Mouse (Mus musculus): Measurements from ENCODE around the gene Pcsk5. TPM values are rescaled to one million over a fixed set of nuclear protein-coding genes. Genes with fewer than 3 reads are reported as not detected.

The Pcsk5 gene
- total RNA-seq, 2 experiments from 2014 or later, result 1.8 to 2.5 TPM

DNA sequence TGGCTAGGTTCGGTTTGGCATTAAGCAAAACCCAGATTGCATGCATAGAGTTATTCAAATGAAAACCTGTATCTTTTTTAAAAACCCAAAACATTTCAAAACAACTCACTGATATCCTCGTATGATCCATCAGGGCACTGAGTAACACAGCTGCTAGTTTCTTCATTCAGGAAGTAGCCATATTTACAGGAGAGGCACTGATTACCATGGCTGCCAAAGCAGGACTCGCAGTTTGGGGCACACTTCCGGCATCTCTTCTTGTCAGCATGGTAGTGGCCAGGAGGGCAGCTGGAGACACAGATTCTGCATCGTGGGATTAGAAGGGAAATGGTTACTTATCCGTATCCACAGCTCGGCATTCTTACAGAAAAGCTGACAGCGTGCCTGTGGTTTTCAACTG, 265.1 kb downstream of the Pcsk5 start:
- DNase-seq, result no peak

DNA sequence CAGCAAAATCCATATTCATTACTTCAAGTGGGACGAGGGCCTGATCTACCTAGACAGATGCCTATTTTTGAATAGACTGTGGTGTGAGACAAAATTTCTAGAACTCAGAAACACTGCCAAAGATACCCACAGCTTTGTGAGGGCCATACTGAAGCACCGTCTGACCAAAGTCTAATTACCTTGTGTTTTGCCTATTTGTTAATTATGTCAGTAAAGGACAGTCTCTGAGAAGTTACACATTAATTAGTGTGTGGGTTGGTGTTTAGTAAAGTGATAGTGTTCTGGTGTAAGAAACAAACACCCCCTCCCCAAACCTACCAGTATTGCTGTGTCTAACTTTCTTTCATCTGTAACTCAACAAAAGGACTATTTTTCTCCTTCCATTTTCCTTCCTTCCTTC, 266.5 kb downstream of the Pcsk5 start:
- DNase-seq, result no peak

DNA sequence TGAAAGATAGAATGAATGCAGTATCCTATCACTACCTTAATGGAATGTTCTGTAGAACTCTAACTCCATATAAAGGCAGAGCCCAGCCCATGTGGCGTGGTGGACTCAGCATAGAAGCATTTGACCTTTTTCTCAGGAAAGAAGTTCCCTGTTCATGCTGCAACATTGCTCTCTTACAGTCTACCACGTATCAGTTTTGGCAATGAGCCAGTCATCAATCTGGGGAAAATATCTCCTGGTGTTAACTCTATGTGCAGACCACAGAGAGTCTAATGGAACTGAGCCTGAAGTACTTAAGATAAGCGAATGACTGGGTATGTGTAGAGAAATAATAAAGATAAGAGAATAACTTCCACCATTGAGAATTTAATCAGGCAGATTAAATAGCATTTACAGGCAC, 270.2 kb downstream of the Pcsk5 start:
- DNase-seq, result no peak

DNA sequence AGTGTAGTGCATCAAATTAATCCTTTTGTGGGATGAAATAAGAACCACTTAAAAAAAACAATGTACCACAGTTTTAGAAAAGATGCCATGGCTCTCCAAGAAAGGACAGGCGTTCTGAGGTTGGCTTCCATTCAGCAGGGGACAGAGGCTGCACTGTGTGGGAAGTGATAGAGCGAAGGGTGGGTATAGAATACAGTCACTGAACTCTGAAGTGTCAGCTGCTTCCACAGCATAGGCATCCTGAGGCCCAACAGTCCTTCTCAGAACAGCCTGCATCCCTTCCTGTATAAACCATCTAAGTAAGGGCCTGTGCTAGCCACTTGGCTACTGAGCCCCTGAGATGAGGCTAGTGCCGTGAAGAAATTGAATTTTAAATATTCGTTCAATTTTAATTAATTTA, 271.3 kb downstream of the Pcsk5 start:
- DNase-seq, result no peak

DNA sequence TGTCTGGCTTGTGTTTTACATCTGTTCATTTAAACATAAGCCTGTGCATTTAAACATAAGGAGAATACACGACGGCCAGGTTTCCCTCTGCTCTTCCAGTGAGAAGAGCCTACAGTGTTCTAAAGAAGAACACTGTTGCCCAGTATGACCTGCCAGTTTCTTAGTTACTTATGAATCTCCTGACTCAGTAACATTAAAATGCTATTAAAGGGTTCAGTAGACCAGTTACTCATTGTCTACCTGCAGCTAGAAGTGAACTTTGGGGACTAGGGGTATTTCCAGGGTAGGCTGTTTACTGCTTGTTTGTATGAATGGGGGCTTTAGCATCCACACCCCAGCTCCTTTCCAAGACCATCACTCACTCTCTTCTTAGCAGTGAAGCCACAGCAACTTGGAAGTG, 278.7 kb downstream of the Pcsk5 start:
- DNase-seq, result no peak

DNA sequence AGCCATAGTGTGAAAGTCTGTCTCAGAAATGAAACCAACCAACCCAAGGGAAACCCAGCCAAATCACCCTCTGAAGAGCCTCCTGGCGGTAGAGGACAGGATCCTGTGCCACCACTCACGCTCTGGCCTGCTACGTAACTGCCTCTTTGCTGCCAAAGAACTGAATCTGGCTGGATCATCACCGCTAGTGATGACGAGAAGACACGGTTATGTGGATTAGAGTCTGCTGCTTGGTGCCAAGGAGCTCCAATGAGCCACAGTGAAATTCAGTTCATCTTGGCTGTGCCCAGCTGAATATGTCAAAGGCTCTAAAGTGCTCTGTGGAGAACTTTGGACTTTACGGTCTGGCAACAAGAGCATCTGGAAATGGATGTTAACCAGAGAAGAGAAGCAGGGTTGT, 282.3 kb downstream of the Pcsk5 start:
- peak in 1 of 2 experiments; percentile 4 for DNase-seq

DNA sequence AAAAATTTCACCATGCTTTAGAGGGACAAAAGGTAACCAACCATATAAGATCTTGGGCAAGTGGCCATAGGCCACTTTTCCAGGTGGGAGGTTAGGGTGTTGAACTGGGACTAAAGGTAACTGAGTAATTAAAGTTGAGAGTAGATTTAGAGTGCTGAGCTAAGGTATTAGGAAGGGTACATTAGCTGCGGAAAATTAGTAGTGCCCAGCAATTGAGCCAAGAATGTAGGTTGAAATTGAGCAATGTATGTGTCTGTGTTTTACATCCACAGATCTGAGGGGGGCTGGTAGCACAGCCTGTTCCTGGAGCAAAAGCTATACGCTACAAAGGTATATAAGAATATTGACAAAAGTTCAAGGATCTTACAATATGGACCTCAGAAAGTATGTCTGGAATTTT, 282.9 kb downstream of the Pcsk5 start:
- DNase-seq, result no peak

DNA sequence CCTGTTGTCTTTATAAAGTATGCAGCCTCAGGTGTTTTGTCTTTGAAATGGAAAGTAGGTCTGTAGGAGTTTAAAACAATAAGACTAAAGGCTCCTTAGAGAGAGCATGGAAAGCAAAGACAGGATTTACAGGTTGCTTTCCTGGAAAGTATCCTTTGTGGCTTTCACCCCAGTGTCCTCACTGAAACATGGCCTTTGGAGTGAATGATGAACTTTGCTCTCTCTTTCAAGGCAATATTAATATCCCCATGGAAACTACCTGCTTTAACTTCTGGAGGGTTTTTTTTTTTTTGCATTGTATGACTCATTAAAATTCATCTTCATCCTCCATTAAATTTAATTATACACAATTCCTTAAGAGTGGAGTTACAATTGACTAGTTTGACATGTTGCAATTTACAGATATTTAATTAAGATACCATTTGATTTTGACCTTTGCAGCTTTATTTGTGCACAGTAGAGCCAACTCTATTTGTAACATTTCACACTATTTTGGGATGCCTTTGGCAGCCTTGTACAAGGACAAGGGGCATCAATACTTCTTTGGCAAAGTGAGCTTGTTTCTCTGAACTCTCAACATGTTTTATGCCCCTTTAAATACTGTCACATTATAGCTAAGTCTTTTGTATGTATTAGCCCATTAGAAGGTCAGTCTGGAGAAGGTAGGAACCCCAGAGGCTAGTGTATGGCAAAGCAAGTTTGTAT, 283.9 kb downstream of the Pcsk5 start:
- DNase-seq, result no peak

DNA sequence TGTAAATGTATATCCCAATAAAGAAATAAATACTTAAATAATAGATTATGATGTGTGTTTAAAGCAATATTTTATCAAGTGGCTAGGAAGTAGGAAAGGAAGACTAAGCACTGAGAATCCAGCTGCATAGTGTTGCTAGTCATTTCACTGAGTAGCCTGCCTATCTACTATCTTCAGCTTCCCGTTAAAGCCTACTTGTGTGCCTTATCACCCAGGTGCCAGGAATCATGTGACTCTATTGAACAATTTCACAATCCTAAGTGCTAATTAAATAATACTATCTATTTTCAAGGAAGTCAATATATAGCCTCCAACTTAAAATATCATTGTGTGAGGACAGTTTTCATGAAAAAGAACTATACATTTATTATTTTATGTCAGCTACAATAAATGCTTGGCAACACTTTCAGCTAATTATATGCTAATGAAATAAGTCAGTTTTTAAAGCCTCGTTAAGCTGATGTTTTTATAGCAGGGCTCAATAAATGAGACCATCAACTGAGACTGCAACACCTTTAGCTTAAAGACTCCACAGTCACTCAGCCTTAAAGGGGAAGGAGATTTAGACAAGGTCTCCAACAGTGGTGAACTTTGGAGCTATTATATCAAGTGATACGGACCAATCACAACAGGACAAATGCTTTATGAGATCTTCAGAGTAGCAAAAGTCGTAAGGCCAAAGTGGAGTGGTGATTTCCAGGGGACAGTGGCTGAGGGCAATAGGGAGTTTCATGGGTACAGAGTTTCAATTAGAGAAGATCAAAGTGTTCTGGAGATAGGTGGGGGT, 308.5 kb downstream of the Pcsk5 start:
- no peak for DNase-seq

DNA sequence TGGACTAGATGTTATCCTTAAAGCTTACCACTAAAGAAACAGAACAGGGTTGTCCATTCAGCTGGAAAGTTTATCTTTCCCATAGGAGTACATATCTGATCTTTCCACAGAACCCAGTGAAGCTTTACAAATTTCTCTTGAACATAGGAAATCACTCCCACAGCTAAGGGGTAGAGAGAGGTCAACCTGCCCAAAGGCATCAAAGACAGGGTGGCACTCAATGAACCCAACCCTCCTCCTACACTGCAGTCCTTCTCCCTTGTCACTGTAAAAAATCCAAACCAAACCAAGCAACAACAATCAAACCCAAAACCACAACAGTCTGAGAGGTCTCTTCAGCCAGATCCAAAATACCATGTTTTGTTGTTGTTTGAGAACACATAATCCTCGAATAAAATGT, 311.9 kb downstream of the Pcsk5 start:
- DNase-seq, result no peak

DNA sequence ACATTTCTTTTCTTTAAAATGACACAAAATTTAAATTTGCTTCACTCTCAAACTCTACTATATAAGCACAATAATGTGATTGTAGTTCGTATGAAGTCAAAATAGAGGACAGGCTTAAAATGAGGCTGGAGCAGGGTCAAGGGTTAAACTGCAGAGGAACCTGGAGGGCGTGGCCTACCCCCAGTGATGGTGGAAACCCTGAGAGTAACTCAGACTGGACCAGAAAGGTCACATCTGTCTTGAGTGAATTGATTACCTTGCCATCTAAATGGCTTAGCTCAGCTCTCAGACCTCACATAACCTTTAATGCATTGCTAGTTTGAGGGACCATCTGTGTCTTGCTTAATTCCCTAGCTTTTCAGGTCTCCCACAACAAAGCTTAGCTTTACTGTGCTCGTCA, 323.0 kb downstream of the Pcsk5 start:
- no peak for DNase-seq

DNA sequence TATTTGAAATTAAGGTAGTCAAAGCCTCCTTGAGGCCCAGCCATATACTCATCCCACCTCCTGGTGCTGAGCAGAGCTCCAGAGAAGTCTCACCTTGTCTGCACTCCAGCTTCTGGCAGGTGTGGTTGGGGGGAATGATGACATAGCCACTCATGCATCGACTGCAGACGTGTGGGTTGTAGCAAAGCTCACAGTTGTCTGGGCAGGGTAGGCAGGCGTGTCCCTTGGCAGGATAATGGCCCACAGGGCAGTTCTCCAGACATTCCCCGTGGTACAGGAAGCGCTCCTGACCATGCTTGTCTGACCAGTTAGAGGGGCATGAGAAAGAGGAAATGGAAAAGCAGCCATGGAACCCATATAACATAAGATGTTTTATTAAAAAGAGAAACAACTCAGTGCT, 326.1 kb downstream of the Pcsk5 start:
- no peak for DNase-seq

DNA sequence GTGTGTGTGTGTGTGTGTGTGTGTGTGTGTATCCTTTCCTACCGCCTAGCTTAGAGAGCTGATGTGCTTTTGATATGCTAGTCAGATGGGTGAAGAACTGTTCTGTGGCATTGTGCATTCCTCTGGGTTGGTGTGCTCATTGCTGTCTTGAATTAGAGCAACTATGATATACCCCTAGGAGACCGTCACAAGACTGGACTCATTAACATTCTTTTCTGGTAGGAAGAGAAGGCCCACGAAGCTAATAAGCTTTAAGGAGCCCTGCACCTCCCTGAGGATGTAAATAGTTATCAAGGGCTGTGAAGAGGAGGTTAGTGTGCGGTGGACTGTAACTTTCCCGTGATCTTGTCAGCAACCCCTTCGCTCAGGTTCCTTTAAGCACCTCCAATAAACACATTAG, 333.2 kb downstream of the Pcsk5 start:
- DNase-seq, result no peak

DNA sequence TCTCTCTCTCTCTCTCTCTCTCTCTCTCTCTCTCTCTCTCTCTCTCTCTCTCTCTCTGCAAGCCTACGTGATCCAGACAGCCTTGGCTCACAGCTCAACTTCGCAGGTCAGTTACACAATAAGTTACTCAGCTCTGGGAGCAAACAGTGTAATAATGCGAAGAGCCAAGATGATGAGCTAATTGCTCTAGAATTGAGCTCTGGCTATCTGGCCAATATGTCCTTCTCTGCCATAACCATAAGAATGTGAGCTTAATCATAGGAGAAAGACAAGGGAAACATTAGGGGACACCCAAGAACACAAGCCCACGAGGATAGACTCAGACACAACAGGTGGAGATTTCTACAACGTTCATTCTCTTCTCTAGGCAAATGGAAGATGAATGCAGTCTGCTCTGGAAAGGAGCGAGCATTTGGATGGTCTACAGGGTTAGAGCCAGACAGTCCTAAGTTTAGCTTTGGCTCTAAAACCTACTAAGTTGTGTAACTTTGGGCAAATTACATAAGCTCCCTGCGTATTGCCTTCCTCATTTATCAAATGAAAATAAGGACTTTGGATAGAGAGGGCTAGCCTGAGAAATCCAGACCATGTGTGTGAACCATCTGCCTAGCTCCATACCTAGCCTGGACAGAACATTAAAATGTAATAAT, 338.7 kb downstream of the Pcsk5 start:
- peak; percentile 63 to 80 for DNase-seq

DNA sequence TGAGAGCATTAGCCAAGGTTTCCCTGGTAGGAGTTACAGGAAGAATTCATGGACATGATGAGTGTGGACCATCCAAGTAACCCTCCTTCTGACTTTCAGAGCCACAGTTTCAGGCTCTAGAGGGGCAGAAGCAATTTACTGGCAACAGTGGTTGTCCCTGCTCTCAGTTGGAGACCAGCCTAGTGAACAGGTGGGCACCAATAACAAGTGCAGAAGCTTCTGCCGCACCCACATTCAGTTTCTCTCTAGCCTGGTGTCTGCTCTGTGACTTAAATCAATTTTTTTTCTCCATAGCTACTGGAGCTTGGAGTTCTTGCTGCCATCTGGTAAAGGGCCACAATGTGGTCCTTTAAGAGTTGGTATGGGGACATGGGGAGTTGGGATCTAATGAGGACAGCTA, 341.3 kb downstream of the Pcsk5 start:
- DNase-seq, result no peak

DNA sequence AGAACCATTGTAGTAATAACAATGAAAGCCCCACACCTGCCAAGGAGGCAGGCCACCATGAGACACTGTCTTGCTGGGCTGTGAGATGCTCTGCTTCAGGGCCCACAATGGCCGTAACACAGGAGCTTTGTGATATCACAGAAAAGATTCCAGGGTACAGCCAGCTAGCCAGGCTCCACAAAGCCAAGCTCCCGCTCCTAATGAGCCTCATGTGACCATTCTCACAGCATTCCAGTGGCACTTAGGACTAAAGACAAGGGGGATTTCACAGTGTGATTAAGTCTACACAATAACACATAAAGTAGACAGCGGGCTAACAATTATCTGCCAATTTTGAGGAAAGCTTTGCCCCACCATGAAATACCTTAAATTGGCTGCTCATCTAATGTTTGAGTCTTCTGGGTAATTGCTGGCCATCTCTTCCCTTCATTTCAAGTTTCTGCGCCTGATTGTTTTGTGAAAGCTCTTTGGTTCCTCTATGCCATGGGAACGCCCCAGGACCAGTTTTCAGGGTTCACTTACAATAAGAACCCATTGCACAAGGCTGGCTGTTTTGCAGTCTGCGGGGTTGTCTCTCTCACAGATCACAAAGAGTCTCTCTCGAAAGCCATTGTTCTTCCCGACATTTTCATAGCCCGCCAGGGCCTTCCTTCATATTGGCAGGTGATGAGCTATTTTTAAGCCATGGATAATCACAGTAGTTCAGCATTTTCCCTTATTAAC, 345.4 kb downstream of the Pcsk5 start:
- no peak for DNase-seq

DNA sequence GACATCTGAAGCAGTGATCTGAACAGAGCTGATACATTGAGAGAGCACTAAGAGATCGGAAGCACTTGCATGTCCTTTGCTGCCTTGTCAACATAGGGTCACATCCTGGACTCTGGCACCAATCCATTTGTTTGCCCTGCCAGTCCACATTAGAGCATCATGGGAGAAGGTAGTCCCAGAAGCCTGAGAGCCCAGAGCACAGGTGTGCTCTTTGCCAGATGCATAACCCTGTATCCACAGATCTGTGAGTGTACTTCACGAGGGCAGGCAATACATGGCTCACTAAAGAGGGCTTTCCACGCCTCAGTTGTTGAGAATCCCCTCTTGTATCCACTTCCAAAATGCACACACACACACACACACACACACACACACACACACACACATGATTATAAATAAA, 346.1 kb downstream of the Pcsk5 start:
- no peak for DNase-seq

DNA sequence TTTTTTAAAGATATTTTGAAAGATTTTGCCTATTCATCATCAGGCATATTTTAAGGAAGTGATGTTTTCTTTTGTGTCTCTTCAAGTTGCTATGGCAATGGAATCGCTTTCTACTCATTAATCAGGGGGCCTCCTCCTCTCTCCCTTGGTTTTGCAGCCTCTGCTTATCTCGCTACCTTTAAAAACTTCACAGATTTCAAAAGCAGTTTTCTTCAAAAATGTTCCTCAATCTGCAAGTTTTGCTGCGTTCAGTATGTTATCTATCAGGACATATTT, 347.6 kb downstream of the Pcsk5 start:
- no peak for DNase-seq

DNA sequence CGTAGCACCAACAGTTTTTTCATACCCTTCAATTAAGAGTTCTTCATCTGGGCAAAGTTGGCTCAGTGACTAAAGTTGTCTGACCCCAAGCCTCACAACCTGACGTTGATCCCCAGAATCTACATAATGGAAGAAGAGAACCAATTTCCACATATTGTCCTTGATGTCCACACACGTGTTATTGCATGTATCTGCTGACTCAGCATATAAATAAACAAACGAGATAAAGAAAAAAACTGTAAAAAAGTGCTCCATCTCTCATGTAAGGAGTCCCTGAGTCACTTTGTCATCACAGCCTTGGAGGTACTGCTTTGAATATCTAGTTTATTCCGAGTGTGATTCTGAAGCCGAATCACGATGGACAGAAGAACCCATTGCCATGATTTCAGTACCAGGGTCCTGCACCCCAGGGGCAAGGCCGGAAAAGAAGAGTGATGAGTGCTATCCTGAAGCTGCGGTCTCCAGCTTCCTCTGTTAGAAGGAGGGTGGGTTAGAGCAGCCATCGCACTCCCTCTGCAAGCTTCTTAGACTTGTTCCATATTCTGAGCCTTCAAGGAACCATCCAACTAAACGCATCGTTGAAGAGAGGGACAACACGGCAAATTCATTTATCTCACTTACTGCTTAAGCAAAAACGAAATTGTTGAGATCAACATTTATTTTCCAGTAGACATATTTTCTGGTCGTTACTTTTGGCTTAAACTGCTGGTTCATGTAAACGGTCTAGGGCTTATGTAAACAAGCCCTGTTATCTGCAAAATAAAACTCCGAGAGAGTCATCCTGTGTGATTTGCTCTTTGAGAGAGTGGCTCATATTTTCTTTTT, 348.2 kb downstream of the Pcsk5 start:
- no peak for DNase-seq

DNA sequence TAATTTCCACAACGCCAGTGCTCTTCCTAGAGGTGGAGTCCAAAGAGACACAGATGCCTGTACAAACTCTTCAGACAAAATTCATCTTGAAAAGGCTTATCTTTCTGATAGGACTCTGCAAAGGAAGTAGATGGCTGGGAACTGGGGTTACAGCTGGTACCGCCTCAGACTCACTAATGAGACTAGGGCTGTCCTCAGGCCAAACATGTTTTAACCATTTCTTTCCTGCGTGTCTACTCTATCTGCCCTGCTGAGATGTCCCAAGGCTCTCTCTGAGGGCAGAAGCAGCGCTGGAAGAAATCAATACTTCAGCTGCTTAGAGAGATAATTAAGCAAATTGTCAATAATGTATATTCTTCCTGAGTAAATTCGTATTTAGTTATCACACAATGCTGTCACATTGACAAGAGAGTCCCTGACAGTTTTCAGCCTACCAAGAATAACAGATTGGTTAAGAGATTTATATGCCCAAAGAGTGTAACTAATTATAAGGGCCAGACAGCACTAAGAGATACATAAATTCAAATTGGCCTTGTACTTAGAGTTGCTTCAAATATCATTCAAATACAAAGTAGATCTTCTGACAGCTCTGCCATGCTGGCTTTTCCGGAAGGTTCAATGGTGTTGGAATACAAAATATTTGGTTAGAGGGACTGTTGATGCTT, 355.2 kb downstream of the Pcsk5 start:
- DNase-seq, result no peak

DNA sequence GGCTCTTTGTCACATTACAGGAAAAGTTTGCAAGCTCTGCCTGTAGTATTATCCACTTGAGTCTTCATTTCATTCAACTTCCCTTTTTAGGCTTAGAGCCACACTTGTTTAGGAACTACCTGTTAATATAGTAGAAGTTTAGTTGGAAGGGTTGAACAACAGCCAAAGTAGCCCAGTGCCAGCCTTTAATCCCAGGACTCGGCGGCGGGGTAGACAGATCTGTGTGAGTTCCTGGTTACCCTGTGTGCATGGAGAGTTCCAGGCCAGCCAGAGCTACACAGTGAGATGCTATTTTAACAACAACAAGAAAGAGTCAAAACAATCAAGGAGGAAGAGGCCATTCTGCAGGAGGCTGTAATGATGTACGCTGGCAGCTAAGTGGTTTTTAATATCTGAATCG, 358.0 kb downstream of the Pcsk5 start:
- DNase-seq, result no peak

DNA sequence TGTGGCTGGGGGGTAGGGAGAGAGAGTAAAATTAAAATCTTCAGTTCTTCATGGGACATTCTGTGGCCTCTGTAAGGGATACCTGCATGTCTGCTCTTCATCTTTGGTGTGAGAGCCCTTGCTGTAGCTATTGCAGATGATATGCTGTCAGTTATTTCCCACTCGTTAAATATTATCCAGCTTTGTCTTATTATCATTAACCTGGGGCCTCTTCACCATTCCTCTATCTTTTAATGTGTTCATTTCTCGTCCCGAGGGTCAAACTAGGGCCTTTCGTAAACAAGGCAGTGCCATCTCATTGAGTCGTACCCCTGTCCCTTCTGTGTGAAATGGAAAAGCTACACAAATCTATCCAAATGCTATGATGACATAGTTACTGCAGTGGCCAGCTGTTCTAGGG, 361.4 kb downstream of the Pcsk5 start:
- no peak for DNase-seq
